Mouse (Mus musculus) layer of hippocampus, adult 11-12 months (tissue): Measurements from ENCODE around the gene Tnni1.
A peak's percentile ranks its signal among the peaks of the same experiment; 100 is the strongest.

ENCODE experiments used
- DNase-seq: peaks from one replicate; pipeline ENCODE4 v3.0.0; 2022; ENCODE audit warnings: low spot score

The Tnni1 gene

DNA sequence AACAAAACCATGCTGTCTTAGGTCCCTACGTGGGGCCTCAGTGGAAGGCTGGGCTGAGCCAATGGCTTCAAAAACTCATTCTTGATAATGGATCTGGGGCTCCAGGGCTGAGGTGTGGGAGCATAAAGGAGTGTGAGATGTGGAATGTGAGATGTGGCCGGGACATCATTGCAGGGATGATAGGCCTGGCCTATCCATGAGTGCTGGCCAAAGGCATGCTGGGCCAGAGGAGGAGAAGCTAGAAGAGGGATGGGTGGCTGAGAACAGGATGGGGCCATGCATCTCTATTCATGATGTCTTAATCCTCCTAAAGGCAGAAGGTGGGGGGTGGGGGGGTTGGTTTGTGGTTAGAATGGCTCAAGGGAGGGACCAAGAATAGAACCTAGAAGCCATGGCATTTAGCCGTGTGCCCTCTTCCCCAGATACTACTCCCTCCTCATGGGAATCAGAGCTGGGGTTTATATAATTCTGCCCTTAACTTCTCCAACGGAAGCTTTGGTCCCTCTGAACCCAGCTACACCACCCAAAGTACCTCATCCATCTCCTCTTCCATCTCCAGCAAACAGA, 11.8 kb upstream of the Tnni1 start:
- no peak for DNase-seq

- no peak for DNase-seq
Observed at GRCm38 (mm10) chr1:135768400-135768799, 10.8 kb upstream of the Tnni1 start.

DNA sequence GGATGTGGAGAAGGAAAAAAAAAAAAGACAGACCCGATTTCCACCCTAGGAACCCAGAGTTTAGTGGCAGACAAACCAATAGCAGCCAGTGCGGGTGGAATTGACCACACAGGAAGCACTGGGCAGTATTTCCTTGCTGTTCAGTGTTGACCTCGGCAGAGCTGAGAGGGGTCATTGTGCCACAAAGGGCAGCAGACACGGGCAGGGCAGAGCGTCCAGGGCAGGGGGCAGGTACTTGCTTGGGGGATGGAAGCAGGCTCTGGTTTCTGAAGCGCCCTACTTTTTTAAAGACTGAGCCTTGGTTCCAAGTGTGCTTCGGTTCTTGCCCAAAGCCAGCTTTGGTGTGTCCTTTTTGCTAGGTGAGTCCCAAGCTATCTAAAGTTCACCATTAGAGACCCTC, 9.0 kb upstream of the Tnni1 start:
- DNase-seq = no peak

DNA sequence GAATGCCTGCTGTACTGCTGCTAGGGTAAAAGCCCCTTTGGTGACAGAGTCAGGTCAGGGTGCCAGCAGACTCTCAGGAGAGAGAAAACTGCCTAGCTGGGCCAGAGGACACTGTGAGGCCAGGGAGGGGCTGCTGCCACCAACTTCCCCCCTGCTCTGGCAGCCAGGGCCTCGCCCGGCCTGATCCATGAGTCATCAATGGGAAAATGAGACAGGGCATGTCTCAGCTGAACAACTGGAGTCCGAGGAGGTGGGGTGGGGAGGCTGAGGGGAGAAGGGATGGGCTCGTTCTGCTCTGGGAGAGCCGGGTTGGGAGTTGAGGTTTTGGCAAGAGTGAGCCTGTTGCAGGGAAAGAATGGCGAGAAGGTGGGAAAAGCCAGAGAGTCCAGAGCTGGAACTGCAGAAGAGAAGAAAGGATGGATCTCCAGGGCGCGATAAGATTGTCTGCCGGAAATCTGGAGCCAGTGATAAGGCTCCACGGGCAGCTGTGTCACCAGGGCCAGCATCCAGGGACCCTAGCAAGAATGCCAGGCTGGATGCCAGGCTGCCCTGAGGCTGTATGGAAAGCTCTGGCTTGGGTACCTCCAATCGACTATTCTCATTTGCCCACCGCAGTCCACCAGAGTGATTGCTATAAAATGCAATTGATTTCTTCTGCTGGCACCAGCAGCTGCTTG, 8.2 kb upstream of the Tnni1 start:
- DNase-seq = no peak

DNA sequence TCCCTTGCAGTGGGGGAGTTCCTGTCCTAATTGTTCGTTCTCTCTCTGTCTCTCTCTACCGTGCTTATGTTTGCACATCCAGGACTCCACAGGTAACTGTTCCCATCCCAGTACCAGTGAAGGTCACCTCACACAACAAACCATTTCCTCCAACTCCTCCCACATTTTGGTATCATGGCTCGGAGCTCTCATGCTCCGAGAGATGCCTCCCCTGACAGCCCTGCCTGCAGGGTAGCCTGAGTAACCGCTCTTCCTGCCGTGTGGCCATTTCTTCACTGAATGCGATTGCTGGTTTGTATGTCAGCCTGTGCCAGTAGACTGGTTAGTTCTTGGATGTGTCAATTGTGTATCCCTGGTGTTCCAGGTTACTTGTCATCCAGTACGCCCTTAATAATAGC, 7.7 kb upstream of the Tnni1 start:
- no peak for DNase-seq

DNA sequence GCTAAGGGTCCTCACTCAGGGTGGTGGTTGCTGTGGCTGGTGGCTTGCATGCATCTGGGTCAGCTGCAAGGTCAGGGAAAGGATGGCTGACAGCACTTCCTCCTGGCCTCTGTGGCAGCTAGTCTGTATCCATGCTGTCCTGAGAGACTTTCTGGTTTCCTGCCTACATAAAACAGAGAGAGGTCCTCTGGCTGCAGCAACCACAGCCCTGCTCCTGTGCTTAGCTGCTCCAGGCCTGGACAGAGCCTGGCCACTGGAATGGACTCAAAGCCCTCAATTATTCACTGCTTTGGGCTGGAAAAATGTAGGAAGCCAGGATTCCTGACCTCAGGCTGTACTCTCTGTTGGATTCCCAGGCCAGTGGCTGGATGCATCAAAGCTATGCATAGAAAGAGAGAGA, 2.6 kb upstream of the Tnni1 start:
- DNase-seq = no peak

- no peak for DNase-seq
Observed at GRCm38 (mm10) chr1:135777046-135777445, 2.2 kb upstream of the Tnni1 start.

DNA sequence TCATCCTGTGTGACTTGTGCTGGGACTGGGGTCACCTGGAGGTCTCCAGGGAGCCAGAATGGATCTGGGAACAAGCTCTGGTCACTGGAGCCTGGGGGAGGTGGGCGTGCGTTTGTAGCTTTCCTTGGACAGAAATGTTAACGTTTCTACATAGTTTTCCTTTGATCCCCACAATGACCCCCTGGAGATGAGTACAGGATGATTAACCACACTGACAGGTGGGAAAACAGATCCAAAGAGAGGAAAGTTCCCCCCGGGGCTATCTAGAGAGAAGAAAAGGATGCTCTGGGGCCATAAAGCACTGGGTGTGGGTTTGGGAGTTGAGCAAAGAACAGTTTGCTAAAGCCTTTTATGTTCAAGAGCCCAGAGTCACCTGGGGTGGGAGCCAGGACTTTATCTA, 1.4 kb downstream of the Tnni1 start:
- DNase-seq = no peak

- DNase-seq = peak; percentile 82
Observed at GRCm38 (mm10) chr1:135781220-135781619, 2.0 kb downstream of the Tnni1 start.

- DNase-seq = peak; percentile 50
Observed at GRCm38 (mm10) chr1:135782816-135783215, 3.6 kb downstream of the Tnni1 start.

GRCm38 (mm10) chr1:135787799-135788198, 8.6 kb downstream of the Tnni1 start:
- peak; percentile 70 for DNase-seq

GRCm38 (mm10) chr1:135788708-135789107, 9.5 kb downstream of the Tnni1 start:
- no peak for DNase-seq

GRCm38 (mm10) chr1:135789815-135790214, 10.6 kb downstream of the Tnni1 start:
- peak; percentile 65 for DNase-seq

- no peak for DNase-seq
Observed at GRCm38 (mm10) chr1:135792143-135792939, 13.1 kb downstream of the Tnni1 start.

- no peak for DNase-seq
Observed at GRCm38 (mm10) chr1:135793370-135794215, 14.4 kb downstream of the Tnni1 start.

DNA sequence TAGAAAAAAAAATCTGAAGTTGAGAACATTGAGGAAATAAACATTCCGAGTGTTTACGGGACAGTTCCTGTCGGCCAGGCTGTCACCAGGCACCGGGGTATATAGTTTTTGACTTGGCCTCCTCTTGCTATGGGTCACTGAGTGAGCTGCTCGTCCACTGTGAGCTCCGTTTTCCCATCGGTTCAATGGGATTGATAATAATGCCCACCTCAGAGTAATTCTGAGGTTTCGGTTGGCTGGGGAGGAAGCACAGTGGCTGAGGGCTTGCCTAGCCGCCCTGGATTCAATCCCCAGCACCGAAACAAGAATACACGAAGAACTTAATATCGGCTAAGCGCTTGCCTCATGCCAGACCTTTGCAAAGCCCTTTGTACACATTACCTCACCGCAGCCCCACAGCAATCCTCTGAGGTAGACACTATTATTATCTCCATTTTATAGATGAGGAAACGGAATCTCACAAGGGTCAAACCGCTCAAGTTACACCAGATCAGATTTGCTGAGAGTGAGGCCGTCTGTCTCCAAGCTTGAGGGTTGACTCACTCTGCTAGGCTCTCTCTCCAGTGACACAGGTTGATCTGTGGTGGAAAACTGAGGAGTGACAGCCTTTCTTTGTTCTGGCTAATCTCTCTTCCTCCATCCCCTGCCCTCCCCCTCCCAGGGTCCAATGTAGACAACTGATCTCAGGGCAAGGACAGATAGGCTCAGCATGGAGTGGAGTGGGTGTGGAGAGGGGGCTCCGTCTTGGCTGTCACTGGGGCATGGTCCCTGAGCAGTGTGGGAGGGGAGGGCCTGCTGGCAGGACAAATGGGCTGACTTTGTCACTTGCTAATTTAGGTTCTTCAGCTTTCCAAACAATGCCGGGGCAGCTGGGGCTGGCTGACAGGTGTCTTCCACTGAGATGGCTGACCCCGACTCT, 15.2 kb downstream of the Tnni1 start:
- DNase-seq = no peak

DNA sequence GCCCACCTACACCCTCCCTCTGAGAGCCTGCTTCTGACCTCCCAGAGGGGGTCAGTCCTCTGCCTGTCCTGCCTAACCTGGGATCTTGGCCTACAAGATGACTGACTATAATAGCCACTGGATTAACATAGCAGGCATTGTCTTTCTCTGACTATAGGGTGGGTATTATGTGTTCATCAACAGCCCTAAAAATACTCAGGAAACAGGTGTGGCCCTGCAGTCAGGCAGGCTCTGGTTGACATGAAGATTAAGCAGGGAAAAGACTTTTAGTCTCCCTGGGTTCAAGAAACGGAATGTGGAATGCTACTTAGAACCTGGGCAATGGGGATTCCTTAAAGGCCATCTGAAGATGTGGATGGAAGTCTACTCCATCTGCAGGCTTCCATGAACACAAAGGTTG, 19.3 kb downstream of the Tnni1 start:
- DNase-seq = no peak

GRCm38 (mm10) chr1:135799109-135799627, 19.9 kb downstream of the Tnni1 start:
- DNase-seq = no peak

- no peak for DNase-seq
Observed at GRCm38 (mm10) chr1:135800192-135800950, 21.1 kb downstream of the Tnni1 start.

- no peak for DNase-seq
Observed at GRCm38 (mm10) chr1:135807546-135807945, 28.3 kb downstream of the Tnni1 start.
